Mouse (Mus musculus): ENCODE results near the gene Dmrtb1.
A peak's percentile ranks its signal among the peaks of the same experiment; 100 is the strongest.

Gene Dmrtb1

GRCm38 (mm10) chr4:107684130-107684529 lies at the start of gene Dmrtb1:
Dmrtb1 (minus strand) TSS chr4:107684230.
- DNase-seq: no peak

GRCm38 (mm10) chr4:107733603-107734002 lies 49.6 kb upstream of the Dmrtb1 start:
- no peak for DNase-seq

- DNase-seq: no peak
Measured at GRCm38 (mm10) chr4:107732624-107733023, 48.6 kb upstream of the Dmrtb1 start.

GRCm38 (mm10) chr4:107732182-107732581 lies 48.2 kb upstream of the Dmrtb1 start:
- DNase-seq: no peak

- no peak for DNase-seq
Measured at GRCm38 (mm10) chr4:107731088-107731465, 47.0 kb upstream of the Dmrtb1 start.

- DNase-seq: no peak
Measured at GRCm38 (mm10) chr4:107730391-107731087, 46.5 kb upstream of the Dmrtb1 start.

GRCm38 (mm10) chr4:107725432-107725831 lies 41.4 kb upstream of the Dmrtb1 start:
- no peak for DNase-seq

GRCm38 (mm10) chr4:107720043-107720830 lies 36.2 kb upstream of the Dmrtb1 start:
- DNase-seq: no peak

GRCm38 (mm10) chr4:107719161-107719560 lies 35.1 kb upstream of the Dmrtb1 start:
- DNase-seq: no peak

GRCm38 (mm10) chr4:107718720-107719119 lies 34.7 kb upstream of the Dmrtb1 start:
- DNase-seq: no peak

GRCm38 (mm10) chr4:107717718-107718313 lies 33.8 kb upstream of the Dmrtb1 start:
- no peak for DNase-seq

GRCm38 (mm10) chr4:107716754-107717299 lies 32.8 kb upstream of the Dmrtb1 start:
- no peak for DNase-seq

- no peak for DNase-seq
Measured at GRCm38 (mm10) chr4:107706884-107707283, 22.9 kb upstream of the Dmrtb1 start.

GRCm38 (mm10) chr4:107704185-107704584 lies 20.2 kb upstream of the Dmrtb1 start:
- no peak for DNase-seq

GRCm38 (mm10) chr4:107701679-107702078 lies 17.6 kb upstream of the Dmrtb1 start:
- no peak for DNase-seq

- peak; percentile 30 for DNase-seq
Measured at GRCm38 (mm10) chr4:107701116-107701515, 17.1 kb upstream of the Dmrtb1 start.

GRCm38 (mm10) chr4:107699271-107699670 lies 15.2 kb upstream of the Dmrtb1 start:
- DNase-seq: peak; percentile 15

GRCm38 (mm10) chr4:107693816-107694215 lies 9.8 kb upstream of the Dmrtb1 start:
- no peak for DNase-seq

GRCm38 (mm10) chr4:107688213-107688612 lies 4.2 kb upstream of the Dmrtb1 start:
- DNase-seq: no peak

- no peak for DNase-seq
Measured at GRCm38 (mm10) chr4:107687127-107687526, 3.1 kb upstream of the Dmrtb1 start.

- no peak for DNase-seq
Measured at GRCm38 (mm10) chr4:107683006-107683756, 849 bp downstream of the Dmrtb1 start.

GRCm38 (mm10) chr4:107681099-107681849 lies 2.8 kb downstream of the Dmrtb1 start:
- DNase-seq: no peak
